Mouse (Mus musculus) limb, embryonic 11.5 days (tissue): ENCODE data around the gene Adora1. TPM values are rescaled to one million over a fixed set of nuclear protein-coding genes. Genes with fewer than 3 reads are reported as not detected.
A peak's percentile ranks its signal among the peaks of the same experiment; 100 is the strongest.

ENCODE experiments used
- ATAC-seq: fragments of 200-750 bp; cut with Nextera tagmentation; 2 replicates; pipeline ENCODE4 v1.8.0; 2017; ENCODE audit warnings: low read depth; ENCODE audit not compliant: insufficient number of reproducible peaks, low FRiP score, low TSS enrichment
- DNase-seq: peaks from one replicate; pipeline ENCODE4 v3.0.0-alpha.2; 2015; ENCODE audit warnings: low spot score
- H3K27ac ChIP-seq: fragments of 300-500 bp; sonication (generic); replicated peaks from 2 replicates; pipeline ENCODE4 v1.5.1; 2014; ENCODE audit warnings: low read depth, mild to moderate bottlenecking, low read length
- H3K27me3 ChIP-seq: fragments of 300-500 bp; sonication (generic); 2 replicates; pipeline ENCODE4 v1.6.1; 2014; ENCODE audit warnings: mild to moderate bottlenecking, low read length, mixed read lengths; ENCODE audit not compliant: control insufficient read depth, insufficient read depth
- H3K36me3 ChIP-seq: fragments of 300-500 bp; sonication (generic); 2 replicates; pipeline ENCODE4 v1.6.1; 2014; ENCODE audit warnings: mild to moderate bottlenecking, low read length, moderate library complexity, mixed read lengths; ENCODE audit not compliant: control insufficient read depth, insufficient read depth
- H3K4me1 ChIP-seq: fragments of 300-500 bp; sonication (generic); 2 replicates; pipeline ENCODE4 v1.6.1; 2014; ENCODE audit warnings: low read length, mixed read lengths; ENCODE audit not compliant: control insufficient read depth, insufficient read depth
- H3K4me2 ChIP-seq: fragments of 300-500 bp; sonication (generic); 2 replicates; pipeline ENCODE4 v1.6.1; 2014; ENCODE audit warnings: low read depth, mild to moderate bottlenecking, moderate library complexity; ENCODE audit not compliant: severe bottlenecking
- H3K4me3 ChIP-seq: fragments of 300-500 bp; sonication (generic); 2 replicates; pipeline ENCODE4 v1.5.1; 2014; ENCODE audit warnings: low read depth, low read length
- H3K9ac ChIP-seq: fragments of 300-500 bp; sonication (generic); 2 replicates; pipeline ENCODE4 v1.6.1; 2014; ENCODE audit warnings: mild to moderate bottlenecking, low read length
- H3K9me3 ChIP-seq: fragments of 300-500 bp; sonication (generic); 2 replicates; pipeline ENCODE4 v1.6.1; 2016; ENCODE audit warnings: low read length; ENCODE audit not compliant: control insufficient read depth
- WGBS: fragments of 180-500 bp; shearing (Covaris S2); extraction: QIAGEN DNeasy Blood & Tissue Kit; methylation state at CpG from one replicate; pipeline ENCODE4 v1.1.7; 2014; 5-methylcytosine and 5-hydroxymethylcytosine counted together
- polyA plus RNA-seq: library from polyadenylated mRNA; unstranded; fragments of >200 nt; fragmentation: Nextera tagmentation; extraction: Ambion mirVana; gene quantifications from 2 replicates; pipeline ENCODE4 v1.2.1, GENCODE M21; 2014

Gene Adora1
- polyA plus RNA-seq, 1 experiment from 2014 or later: 0.88 TPM

DNA sequence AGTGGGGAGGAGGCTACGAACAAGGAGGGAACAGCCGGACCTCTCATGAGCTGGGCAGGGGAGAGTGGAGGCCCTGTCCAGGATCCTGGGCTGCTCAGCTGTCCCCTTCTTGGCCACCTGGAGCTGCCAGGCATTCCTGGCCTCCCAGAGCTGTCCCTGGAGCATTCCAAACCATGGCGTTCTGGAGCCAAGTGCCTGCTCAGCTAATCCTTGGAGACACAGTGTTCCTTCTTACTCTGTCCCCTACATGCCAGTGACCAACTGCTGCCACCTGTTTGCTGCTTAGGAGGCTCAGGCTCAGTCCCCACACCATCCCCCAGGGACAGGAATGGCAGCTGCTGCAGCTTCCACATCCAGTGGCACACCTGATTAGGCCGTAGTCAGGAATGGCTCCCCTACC, 39.3 kb downstream of the Adora1 start:
- no peak overlapping the region for H3K9ac ChIP-seq

DNA sequence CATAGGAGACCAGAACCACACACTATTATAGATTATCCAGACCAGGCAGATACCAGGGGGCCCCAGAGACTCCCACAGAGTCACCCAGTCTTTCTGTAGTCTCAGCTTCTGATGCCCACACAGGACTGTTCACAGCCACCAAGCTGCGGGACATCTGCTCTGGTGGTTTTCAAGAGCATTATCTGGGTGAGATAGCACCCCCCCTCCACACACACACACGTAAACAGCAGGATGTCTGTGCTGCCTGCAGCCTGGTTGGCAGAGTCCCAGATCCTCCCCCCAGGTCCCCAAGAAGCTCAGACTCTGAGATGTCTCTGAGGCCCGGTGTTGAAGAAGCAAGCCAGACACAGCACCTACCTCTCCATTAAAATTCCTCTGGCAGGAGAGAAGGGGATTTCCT, 39.7 kb downstream of the Adora1 start:
- no peak overlapping the region for H3K4me2 ChIP-seq
- H3K9me3 ChIP-seq: no peaks in the 10 kb centered on the region
- no peak overlapping the region for H3K4me3 ChIP-seq
- H3K4me1 ChIP-seq: peaks cover 35% of the 10 kb centered on the region
- no peak overlapping the region for H3K9ac ChIP-seq
- ATAC-seq (no peak), DNase-seq (no peak)
- H3K36me3 ChIP-seq: no peaks in the 10 kb centered on the region
- no peaks in the 10 kb centered on the region for H3K27me3 ChIP-seq
- 38% methylated on average over 3 of the region's 3 CpGs for WGBS
- no peak overlapping the region for H3K27ac ChIP-seq

More for the DNA sequence above, 39.3 kb downstream of the Adora1 start:
- no peaks in the 10 kb centered on the region for H3K9me3 ChIP-seq
- no peak overlapping the region for H3K4me3 ChIP-seq
- no peaks in the 10 kb centered on the region for H3K27me3 ChIP-seq
- peaks cover 35% of the 10 kb centered on the region for H3K4me1 ChIP-seq
- H3K4me2 ChIP-seq: no peak overlapping the region
- 43% methylated on average over 4 of the region's 4 CpGs for WGBS
- no peak overlapping the region for H3K27ac ChIP-seq
- ATAC-seq (no peak), DNase-seq (no peak)
- H3K36me3 ChIP-seq: no peaks in the 10 kb centered on the region

DNA sequence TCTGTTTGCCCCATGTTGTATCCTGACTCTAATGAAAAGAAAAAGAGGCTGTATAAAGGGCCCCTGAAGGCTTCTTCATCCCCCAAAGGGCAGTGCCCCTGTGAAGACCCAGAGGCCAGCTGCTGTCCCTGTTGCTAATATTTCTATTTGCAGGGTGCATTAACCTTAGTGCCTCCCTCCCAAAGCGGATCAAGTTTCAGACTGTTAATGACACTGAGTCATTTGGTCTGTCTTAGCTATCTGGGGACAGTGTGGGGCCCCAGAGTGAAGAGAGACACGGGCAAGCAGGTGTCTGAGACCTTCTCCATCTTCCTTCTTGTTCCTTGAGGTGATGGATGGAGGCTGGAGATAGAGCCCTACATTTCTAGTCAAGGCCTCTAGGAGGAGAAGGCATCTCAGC, 40.1 kb downstream of the Adora1 start:
- Histone ChIP-seq H3K27ac (no peak overlapping the region), H3K4me3 (no peak overlapping the region), H3K9ac (no peak overlapping the region)

DNA sequence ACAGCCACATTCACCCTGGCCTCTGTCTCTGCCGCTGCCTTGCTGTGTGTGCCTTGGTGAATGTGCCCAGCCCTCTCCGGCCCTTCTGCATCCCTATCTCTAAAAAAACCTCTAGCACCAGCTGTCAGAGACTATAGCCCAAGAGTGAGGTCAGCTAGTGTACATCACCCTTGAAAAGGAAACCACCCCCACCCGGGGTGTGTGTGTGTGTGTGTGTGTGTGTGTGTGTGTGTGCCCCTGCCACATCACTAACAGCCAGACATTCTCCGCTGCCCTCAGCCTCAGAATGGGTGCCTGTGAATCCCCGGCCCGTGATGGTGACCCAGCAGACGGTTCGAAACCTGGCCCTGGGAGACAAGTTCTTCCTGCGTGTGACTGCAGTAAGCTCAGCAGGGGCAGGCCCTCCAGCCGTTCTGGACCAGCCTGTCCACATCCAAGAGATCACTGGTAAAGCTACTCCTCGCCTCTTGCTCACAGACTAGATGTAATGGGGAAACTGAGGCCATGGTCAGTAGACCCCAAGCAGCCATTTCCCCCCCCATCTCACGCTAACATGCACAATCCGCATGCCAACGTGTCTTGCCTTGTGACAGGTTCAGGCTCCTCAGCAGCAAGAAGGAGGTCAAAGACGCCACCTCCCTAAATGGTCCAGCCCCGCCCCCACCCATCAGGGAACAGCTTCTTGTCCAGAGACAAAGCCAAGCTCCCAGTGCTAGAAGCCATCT, 40.8 kb downstream of the Adora1 start:
- WGBS: 74% methylated on average over 15 of the region's 16 CpGs
- Histone ChIP-seq H3K9ac (no peak overlapping the region), H3K27me3 (no peaks in the 10 kb centered on the region), H3K4me1 (peaks cover 35% of the 10 kb centered on the region), H3K4me3 (no peak overlapping the region), H3K27ac (no peak overlapping the region), H3K4me2 (no peak overlapping the region), H3K36me3 (no peaks in the 10 kb centered on the region), H3K9me3 (no peaks in the 10 kb centered on the region)
- no peak for DNase-seq
- ATAC-seq: no peak

More for the DNA sequence above, 40.1 kb downstream of the Adora1 start:
- Histone ChIP-seq H3K36me3 (no peaks in the 10 kb centered on the region), H3K4me1 (peaks cover 35% of the 10 kb centered on the region), H3K4me2 (no peak overlapping the region), H3K9me3 (no peaks in the 10 kb centered on the region), H3K27me3 (no peaks in the 10 kb centered on the region)
- 33% methylated on average over 2 of the region's 2 CpGs for WGBS
- ATAC-seq: no peak
- no peak for DNase-seq

DNA sequence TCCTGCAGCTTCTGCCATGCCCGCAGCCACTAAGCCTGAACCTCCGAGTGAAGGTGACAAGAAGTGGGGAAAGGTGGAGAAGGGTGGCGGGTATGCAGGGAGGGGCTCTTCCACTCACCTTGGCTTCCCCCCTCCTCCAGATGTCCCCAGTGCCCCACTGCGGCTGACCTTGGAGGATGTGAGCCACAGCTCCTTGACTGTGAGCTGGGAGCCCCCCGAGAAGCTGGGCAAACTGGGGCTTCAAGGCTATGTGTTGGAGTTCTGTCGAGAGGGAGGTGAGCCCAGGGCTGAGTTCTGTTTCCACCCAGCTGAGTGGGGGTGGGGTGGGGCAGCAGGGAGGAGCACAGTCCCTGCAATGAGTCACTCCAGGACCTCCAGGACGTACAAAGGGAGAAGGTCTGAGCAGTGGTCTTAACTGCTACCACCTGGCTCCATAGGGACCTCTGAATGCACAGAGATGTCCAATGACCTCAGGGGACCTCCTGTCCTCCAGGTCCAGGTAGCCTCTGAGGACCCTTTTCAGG, 41.5 kb downstream of the Adora1 start:
- H3K36me3 ChIP-seq: no peaks in the 10 kb centered on the region
- H3K4me1 ChIP-seq: peaks cover 35% of the 10 kb centered on the region
- H3K27me3 ChIP-seq: no peaks in the 10 kb centered on the region
- H3K4me3 ChIP-seq: no peak overlapping the region
- 37% methylated on average over 7 of the region's 7 CpGs for WGBS
- no peak overlapping the region for H3K27ac ChIP-seq
- ATAC-seq: 0 out of 2 replicates have a peak, but pooled peaks have one; percentile 31
- no peak overlapping the region for H3K9ac ChIP-seq
- H3K4me2 ChIP-seq: no peak overlapping the region
- DNase-seq: no peak
- no peaks in the 10 kb centered on the region for H3K9me3 ChIP-seq

DNA sequence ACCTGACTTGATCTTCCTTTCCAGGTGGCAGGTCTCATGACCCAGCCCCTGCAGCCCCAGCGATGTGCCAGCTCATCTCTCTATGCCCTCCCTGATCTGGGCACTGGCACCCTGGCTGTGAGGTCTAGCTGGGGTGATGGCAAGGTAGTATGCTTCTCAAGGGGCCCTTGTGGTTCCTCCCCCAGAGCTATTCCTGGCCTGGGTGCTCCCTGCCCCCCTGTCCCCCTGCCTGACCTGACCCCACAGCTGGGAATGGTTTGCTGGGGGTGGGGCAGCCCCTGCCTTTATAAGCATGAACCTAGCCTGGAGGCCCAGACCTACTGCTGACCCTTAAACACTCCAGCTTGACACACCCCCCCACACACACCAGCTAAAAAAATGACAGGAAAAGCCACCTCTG, 42.1 kb downstream of the Adora1 start, which contains the start of gene Mybph:
TSS of gene Mybph (plus strand) at position 323 of the 400 bp plus-strand sequence.
- WGBS: 63% methylated on average over 1 of the region's 1 CpGs
- Histone ChIP-seq H3K36me3 (no peaks in the 10 kb centered on the region), H3K9ac (no peak within 1 kb of the TSS), H3K9me3 (no peaks in the 10 kb centered on the region), H3K27ac (no peak within 1 kb of the TSS), H3K4me2 (no peak within 1 kb of the TSS), H3K4me3 (no peak within 1 kb of the TSS), H3K4me1 (peaks cover 35% of the 10 kb centered on the region), H3K27me3 (no peaks in the 10 kb centered on the region)
- ATAC-seq (no peak), DNase-seq (no peak)

DNA sequence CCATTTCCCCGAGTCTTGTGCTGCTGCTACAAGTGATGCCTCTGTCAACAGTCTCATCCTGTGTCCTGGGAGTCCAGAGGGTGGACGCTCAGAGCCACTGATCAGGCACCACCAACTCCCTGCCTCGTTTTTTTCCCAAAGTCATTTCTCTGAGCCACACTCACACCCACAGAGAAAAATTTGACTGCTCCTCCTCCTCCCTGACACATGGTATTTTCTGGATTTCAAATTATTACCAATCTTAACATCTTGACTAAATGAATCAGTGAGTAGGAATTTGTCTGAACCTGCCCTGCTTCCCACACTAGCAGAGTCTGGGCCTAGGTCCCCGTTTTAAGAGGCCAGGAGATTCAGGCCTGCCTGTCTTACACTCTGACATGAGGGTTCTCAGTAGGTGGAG, 43.2 kb downstream of the Adora1 start:
- 44% methylated on average over 4 of the region's 4 CpGs for WGBS
- H3K9me3 ChIP-seq: no peaks in the 10 kb centered on the region
- no peaks in the 10 kb centered on the region for H3K27me3 ChIP-seq
- no peaks in the 10 kb centered on the region for H3K36me3 ChIP-seq
- peaks cover 35% of the 10 kb centered on the region for H3K4me1 ChIP-seq
- no peak overlapping the region for H3K4me2 ChIP-seq
- H3K4me3 ChIP-seq: no peak overlapping the region
- DNase-seq (no peak), ATAC-seq (no peak)
- no peak overlapping the region for H3K9ac ChIP-seq
- H3K27ac ChIP-seq: no peak overlapping the region

DNA sequence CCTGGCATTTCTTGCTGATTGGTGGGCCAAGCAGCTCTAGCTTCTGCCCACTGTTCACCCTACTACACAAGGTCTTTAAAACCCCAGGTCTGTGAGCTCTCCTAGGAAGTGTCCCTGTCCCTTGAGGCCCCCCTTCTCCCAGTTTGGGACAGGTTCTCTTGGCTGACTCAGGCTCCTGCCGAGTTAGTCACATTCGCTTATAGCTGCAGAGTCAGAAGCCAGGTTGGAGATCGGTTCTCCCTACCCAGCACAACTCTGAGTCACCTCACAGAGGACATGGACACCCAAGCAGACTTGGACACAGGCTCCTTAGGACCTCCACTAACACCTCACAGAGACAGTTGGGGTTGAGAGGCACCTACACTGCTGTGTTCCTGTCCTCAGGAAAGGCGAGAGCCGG, 44.0 kb downstream of the Adora1 start:
- no peaks in the 10 kb centered on the region for H3K9me3 ChIP-seq
- ATAC-seq (no peak), DNase-seq (no peak)
- WGBS: 82% methylated on average over 5 of the region's 5 CpGs
- no peak overlapping the region for H3K9ac ChIP-seq
- no peaks in the 10 kb centered on the region for H3K27me3 ChIP-seq
- no peaks in the 10 kb centered on the region for H3K36me3 ChIP-seq
- H3K4me1 ChIP-seq: peaks cover 32% of the 10 kb centered on the region
- H3K4me3 ChIP-seq: no peak overlapping the region
- H3K4me2 ChIP-seq: no peak overlapping the region
- H3K27ac ChIP-seq: no peak overlapping the region
